Mouse (Mus musculus) heart, adult 18-20 months (tissue): ENCODE results near the gene Pabpc1l. TPM values are rescaled to one million over a fixed set of nuclear protein-coding genes. Genes with fewer than 3 reads are reported as not detected.

Experiments used
- DNase-seq, 2 experiments: peaks; one replicate each; pipeline ENCODE4 v3.0.0; 2021 to 2022; ENCODE audit warnings: mixed read lengths in 1 of 2
- total RNA-seq, 2 experiments: library from RNA; stranded (reverse); gene quantifications; 2 replicates each; pipeline ENCODE4 v1.2.3; 2021

Gene Pabpc1l
- total RNA-seq, 2 experiments from 2014 or later: 0.57 to 0.62 TPM

GRCm38 (mm10) chr2:164087416-164088017 lies 62.3 kb downstream of the Pabpc1l start:
- DNase-seq: no peak

GRCm38 (mm10) chr2:164089508-164089907 lies 64.3 kb downstream of the Pabpc1l start:
- no peak for DNase-seq

GRCm38 (mm10) chr2:164094152-164094551 lies 68.9 kb downstream of the Pabpc1l start:
- no peak for DNase-seq

GRCm38 (mm10) chr2:164098603-164099250 lies 73.5 kb downstream of the Pabpc1l start:
- DNase-seq: no peak

Other genes starting within 250 kb of the Pabpc1l start
- 1 to 10 TPM in 1 of 2 experiments, under 1 TPM in 1; 0.80 to 1.6 TPM for gene Ccn5, start 204.6 kb upstream of the Pabpc1l start, total RNA-seq
- gene Kcnk15, start 171.8 kb upstream of the Pabpc1l start, total RNA-seq: not detected
- gene Rims4, start 106.8 kb upstream of the Pabpc1l start, total RNA-seq: 1 to 10 TPM; 2.0 to 2.2 TPM
- gene Ywhab, start 30.5 kb upstream of the Pabpc1l start, total RNA-seq: 10 to 100 TPM; 75.9 to 82.7 TPM
- gene Stk4, start 44.9 kb downstream of the Pabpc1l start, total RNA-seq: 10 to 100 TPM; 12.9 to 20.0 TPM
- 10 to 100 TPM; 21.6 to 21.7 TPM for gene Tomm34, start 45.7 kb downstream of the Pabpc1l start, total RNA-seq
- under 1 TPM in 1 of 2 experiments, not detected in 1; 0.10 TPM for gene Kcns1, start 145.7 kb downstream of the Pabpc1l start, total RNA-seq
- gene Wfdc5, start 157.3 kb downstream of the Pabpc1l start, total RNA-seq: not detected
- not detected for gene Wfdc12, start 165.2 kb downstream of the Pabpc1l start, total RNA-seq
- not detected for gene Wfdc15a, start 174.7 kb downstream of the Pabpc1l start, total RNA-seq
- gene Wfdc15b, start 196.2 kb downstream of the Pabpc1l start, total RNA-seq: not detected
- gene Svs2, start 213.0 kb downstream of the Pabpc1l start, total RNA-seq: not detected
- gene Svs3b, start 231.2 kb downstream of the Pabpc1l start, total RNA-seq: not detected